Mouse (Mus musculus) kidney, postnatal 14 days (tissue): ENCODE measurements around the gene Pdss2.

Experiments
- DNase-seq: peaks from one replicate; pipeline ENCODE4 v3.0.0; 2022; ENCODE audit warnings: mixed read lengths

The Pdss2 gene

GRCm38 (mm10) chr10:43448656-43449055 is 227.4 kb downstream of the Pdss2 start:
- DNase-seq, result no peak

GRCm38 (mm10) chr10:43451848-43452662 is 230.8 kb downstream of the Pdss2 start:
- DNase-seq, result peak; percentile 90

- no peak for DNase-seq
Measured at GRCm38 (mm10) chr10:43452663-43452996, 231.3 kb downstream of the Pdss2 start.

- DNase-seq, result no peak
Measured at GRCm38 (mm10) chr10:43454219-43454618, 232.9 kb downstream of the Pdss2 start.

- no peak for DNase-seq
Measured at GRCm38 (mm10) chr10:43454671-43455070, 233.4 kb downstream of the Pdss2 start.

GRCm38 (mm10) chr10:43462821-43463220 is 241.5 kb downstream of the Pdss2 start:
- no peak for DNase-seq

- DNase-seq, result no peak
Measured at GRCm38 (mm10) chr10:43463227-43463626, 241.9 kb downstream of the Pdss2 start.

GRCm38 (mm10) chr10:43466223-43466622 is 244.9 kb downstream of the Pdss2 start:
- no peak for DNase-seq

- no peak for DNase-seq
Measured at GRCm38 (mm10) chr10:43467659-43468058, 246.4 kb downstream of the Pdss2 start.

- no peak for DNase-seq
Measured at GRCm38 (mm10) chr10:43468293-43468692, 247.0 kb downstream of the Pdss2 start.

GRCm38 (mm10) chr10:43475376-43475775 is 254.1 kb downstream of the Pdss2 start:
- DNase-seq, result no peak

- DNase-seq, result no peak
Measured at GRCm38 (mm10) chr10:43477459-43477858, 256.2 kb downstream of the Pdss2 start.

- DNase-seq, result peak; percentile 77
Measured at GRCm38 (mm10) chr10:43477865-43478681, 256.8 kb downstream of the Pdss2 start.

- DNase-seq, result peak; percentile 66
Measured at GRCm38 (mm10) chr10:43478751-43479435, 257.6 kb downstream of the Pdss2 start, which contains the start of gene Bend3. Gene Bend3, plus strand, starts transcription at chr10:43478831.

- DNase-seq, result peak; percentile 93
Measured at GRCm38 (mm10) chr10:43479436-43480157, 258.3 kb downstream of the Pdss2 start.

- DNase-seq, result no peak
Measured at GRCm38 (mm10) chr10:43480227-43480849, 259.1 kb downstream of the Pdss2 start.

GRCm38 (mm10) chr10:43481179-43481578 is 259.9 kb downstream of the Pdss2 start:
- DNase-seq, result no peak

- no peak for DNase-seq
Measured at GRCm38 (mm10) chr10:43482021-43482420, 260.7 kb downstream of the Pdss2 start.

- DNase-seq, result peak; percentile 44
Measured at GRCm38 (mm10) chr10:43483426-43483995, 262.2 kb downstream of the Pdss2 start.

GRCm38 (mm10) chr10:43485751-43486268 is 264.5 kb downstream of the Pdss2 start:
- DNase-seq, result no peak

- DNase-seq, result no peak
Measured at GRCm38 (mm10) chr10:43487441-43488010, 266.2 kb downstream of the Pdss2 start.
